Mouse (Mus musculus): ENCODE results near the gene Dkk3. TPM values are rescaled to one million over a fixed set of nuclear protein-coding genes. Genes with fewer than 3 reads are reported as not detected.

Gene Dkk3
- polyA plus RNA-seq, 1 experiment, result not detected

- no peak for TF ChIP-seq GATA1 (IDR thresholded peaks at IDR 0.05; ENCODE audit: low read length)
Observed at GRCm38 (mm10) chr7:112144646-112145179, 14.1 kb downstream of the Dkk3 start.

- no peak for TF ChIP-seq GATA1 (IDR thresholded peaks at IDR 0.05; ENCODE audit: low read length)
Observed at GRCm38 (mm10) chr7:112143978-112144377, 14.9 kb downstream of the Dkk3 start.

- no peak for TF ChIP-seq GATA1 (IDR thresholded peaks at IDR 0.05; ENCODE audit: low read length)
Observed at GRCm38 (mm10) chr7:112143090-112143500, 15.8 kb downstream of the Dkk3 start.

GRCm38 (mm10) chr7:112142616-112143015 lies 16.2 kb downstream of the Dkk3 start:
- TF ChIP-seq GATA1 (IDR thresholded peaks at IDR 0.05; ENCODE audit: low read length), result no peak

- TF ChIP-seq GATA1 (IDR thresholded peaks at IDR 0.05; ENCODE audit: low read length), result no peak
Observed at GRCm38 (mm10) chr7:112140725-112141124, 18.1 kb downstream of the Dkk3 start.

GRCm38 (mm10) chr7:112138509-112139405 lies 20.1 kb downstream of the Dkk3 start:
- TF ChIP-seq GATA1 (IDR thresholded peaks at IDR 0.05; ENCODE audit: low read length), result no peak

GRCm38 (mm10) chr7:112138168-112138508 lies 20.7 kb downstream of the Dkk3 start:
- TF ChIP-seq GATA1 (IDR thresholded peaks at IDR 0.05; ENCODE audit: low read length), result no peak

GRCm38 (mm10) chr7:112136537-112136936 lies 22.3 kb downstream of the Dkk3 start:
- no peak for TF ChIP-seq GATA1 (IDR thresholded peaks at IDR 0.05; ENCODE audit: low read length)

GRCm38 (mm10) chr7:112135161-112135560 lies 23.7 kb downstream of the Dkk3 start:
- no peak for TF ChIP-seq GATA1 (IDR thresholded peaks at IDR 0.05; ENCODE audit: low read length)

- TF ChIP-seq GATA1 (IDR thresholded peaks at IDR 0.05; ENCODE audit: low read length), result no peak
Observed at GRCm38 (mm10) chr7:112133277-112133676, 25.6 kb downstream of the Dkk3 start.

- no peak for TF ChIP-seq GATA1 (IDR thresholded peaks at IDR 0.05; ENCODE audit: low read length)
Observed at GRCm38 (mm10) chr7:112132005-112132404, 26.9 kb downstream of the Dkk3 start.

- no peak for TF ChIP-seq GATA1 (IDR thresholded peaks at IDR 0.05; ENCODE audit: low read length)
Observed at GRCm38 (mm10) chr7:112130660-112131059, 28.2 kb downstream of the Dkk3 start.

GRCm38 (mm10) chr7:112129851-112130250 lies 29.0 kb downstream of the Dkk3 start:
- no peak for TF ChIP-seq GATA1 (IDR thresholded peaks at IDR 0.05; ENCODE audit: low read length)

- no peak for TF ChIP-seq GATA1 (IDR thresholded peaks at IDR 0.05; ENCODE audit: low read length)
Observed at GRCm38 (mm10) chr7:112128810-112129209, 30.0 kb downstream of the Dkk3 start.

GRCm38 (mm10) chr7:112127954-112128353 lies 30.9 kb downstream of the Dkk3 start:
- TF ChIP-seq GATA1 (IDR thresholded peaks at IDR 0.05; ENCODE audit: low read length), result no peak

GRCm38 (mm10) chr7:112127085-112127637 lies 31.7 kb downstream of the Dkk3 start:
- TF ChIP-seq GATA1 (IDR thresholded peaks at IDR 0.05; ENCODE audit: low read length), result no peak

Measured in G1E-ER4 (cell line).